Mouse (Mus musculus) thymus, postnatal 36 days (tissue): ENCODE results near the gene Sf1.
A peak's percentile ranks its signal among the peaks of the same experiment; 100 is the strongest.

Experiments
- DNase-seq, 2 experiments: peaks; one replicate each; pipeline ENCODE4 v3.0.0; 2022; ENCODE audit warnings: mixed read lengths in 2 of 2

The Sf1 gene

GRCm38 (mm10) chr19:6400096-6401086 lies 36.9 kb downstream of the Sf1 start:
- DNase-seq = peak; percentile 66 to 78

GRCm38 (mm10) chr19:6401131-6401815 lies 37.8 kb downstream of the Sf1 start:
- peak; percentile 89 to 92 for DNase-seq

GRCm38 (mm10) chr19:6401951-6402350 lies 38.5 kb downstream of the Sf1 start:
- DNase-seq = no peak

GRCm38 (mm10) chr19:6403869-6404268 lies 40.4 kb downstream of the Sf1 start:
- no peak for DNase-seq

GRCm38 (mm10) chr19:6405433-6405832 lies 41.9 kb downstream of the Sf1 start:
- no peak for DNase-seq

- no peak for DNase-seq
These were observed 43.6 kb downstream of the Sf1 start for GRCm38 (mm10) chr19:6407109-6407508.

- DNase-seq = no peak
These were observed 44.5 kb downstream of the Sf1 start for GRCm38 (mm10) chr19:6407816-6408510.

GRCm38 (mm10) chr19:6408749-6409148 lies 45.3 kb downstream of the Sf1 start:
- no peak for DNase-seq

GRCm38 (mm10) chr19:6409176-6409575 lies 45.7 kb downstream of the Sf1 start:
- no peak for DNase-seq

GRCm38 (mm10) chr19:6409936-6410335 lies 46.4 kb downstream of the Sf1 start:
- DNase-seq = no peak

GRCm38 (mm10) chr19:6412798-6413197 lies 49.3 kb downstream of the Sf1 start:
- no peak for DNase-seq

GRCm38 (mm10) chr19:6415454-6415853 lies 52.0 kb downstream of the Sf1 start:
- no peak for DNase-seq

GRCm38 (mm10) chr19:6416124-6416770 lies 52.8 kb downstream of the Sf1 start:
- DNase-seq = no peak

- DNase-seq = no peak
These were observed 53.6 kb downstream of the Sf1 start for GRCm38 (mm10) chr19:6416894-6417761.

- peak; percentile 79 to 83 for DNase-seq
These were observed 54.9 kb downstream of the Sf1 start, which contains the start of gene Nrxn2 for GRCm38 (mm10) chr19:6418233-6418879. TSS of gene Nrxn2 (plus strand) at chr19:6418731.

- no peak for DNase-seq
These were observed 55.6 kb downstream of the Sf1 start for GRCm38 (mm10) chr19:6418984-6419692.

GRCm38 (mm10) chr19:6419805-6420310 lies 56.4 kb downstream of the Sf1 start:
- DNase-seq = no peak

GRCm38 (mm10) chr19:6420481-6421210 lies 57.2 kb downstream of the Sf1 start:
- no peak for DNase-seq

GRCm38 (mm10) chr19:6421211-6421590 lies 57.7 kb downstream of the Sf1 start:
- no peak for DNase-seq
